Mouse (Mus musculus) cerebellum, postnatal 4 days (tissue): Measurements from ENCODE around the gene Inava.

Experiments
- DNase-seq, 2 experiments: peaks; one replicate each; pipeline ENCODE4 v3.0.0; 2022; ENCODE audit warnings: low spot score in 2 of 2, mixed read lengths in 1 of 2

Gene Inava

DNA sequence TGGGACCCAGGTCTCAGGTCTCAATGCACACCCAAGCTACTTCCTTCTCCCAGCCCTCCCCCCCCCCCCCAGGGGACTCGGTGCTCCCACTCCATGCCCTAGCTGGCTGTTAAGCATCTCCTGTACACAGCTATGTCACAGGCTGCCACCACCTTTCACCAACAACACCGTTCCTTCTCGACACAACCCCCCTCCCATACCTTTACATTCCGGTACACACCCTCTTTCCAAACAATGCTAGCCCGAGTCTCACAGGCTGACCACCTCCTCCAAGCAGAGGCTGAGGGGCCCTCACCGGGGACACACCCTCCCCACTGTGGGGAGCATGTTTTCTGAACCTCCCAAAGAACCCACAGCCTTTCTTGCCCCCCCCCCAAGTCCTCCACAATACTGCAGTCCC, 2.5 kb downstream of the Inava start:
- no peak for DNase-seq

DNA sequence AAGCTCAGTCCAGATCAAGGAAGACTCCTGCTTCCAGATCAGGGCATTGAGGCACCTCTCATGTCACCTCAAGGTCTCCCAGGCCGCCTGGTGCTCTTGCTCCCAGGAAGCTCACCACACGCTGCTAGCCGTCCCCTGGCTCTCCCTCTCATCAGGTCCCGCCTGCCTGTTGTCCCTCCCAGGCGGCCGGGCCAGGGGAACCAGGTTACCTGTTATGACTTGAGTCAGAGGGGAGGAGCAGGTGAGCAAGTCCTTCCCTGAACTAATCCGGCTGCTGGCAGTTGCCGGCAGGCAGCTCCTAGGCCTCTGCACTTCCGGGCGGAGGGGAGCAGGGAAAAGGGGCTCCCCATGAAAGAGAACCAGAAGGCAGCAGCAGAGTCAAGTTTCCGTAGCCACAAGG, 3.9 kb downstream of the Inava start:
- DNase-seq: no peak

DNA sequence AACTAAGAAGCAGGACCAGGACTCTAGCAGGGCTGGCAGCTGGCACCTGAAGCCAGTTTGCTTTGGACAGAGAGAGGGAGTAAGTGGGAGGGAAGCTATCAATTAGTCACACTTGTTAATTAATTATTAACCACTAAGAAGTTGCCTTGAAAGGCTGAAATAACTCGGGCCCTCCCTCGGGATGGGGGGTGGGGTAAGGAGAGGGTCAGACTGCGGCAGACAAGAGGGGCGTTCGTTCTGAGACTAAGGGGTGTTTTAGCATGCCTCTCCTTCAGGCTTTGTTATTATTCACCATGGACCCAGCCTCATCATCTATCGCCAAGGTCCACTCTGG, 5.1 kb downstream of the Inava start:
- no peak for DNase-seq

DNA sequence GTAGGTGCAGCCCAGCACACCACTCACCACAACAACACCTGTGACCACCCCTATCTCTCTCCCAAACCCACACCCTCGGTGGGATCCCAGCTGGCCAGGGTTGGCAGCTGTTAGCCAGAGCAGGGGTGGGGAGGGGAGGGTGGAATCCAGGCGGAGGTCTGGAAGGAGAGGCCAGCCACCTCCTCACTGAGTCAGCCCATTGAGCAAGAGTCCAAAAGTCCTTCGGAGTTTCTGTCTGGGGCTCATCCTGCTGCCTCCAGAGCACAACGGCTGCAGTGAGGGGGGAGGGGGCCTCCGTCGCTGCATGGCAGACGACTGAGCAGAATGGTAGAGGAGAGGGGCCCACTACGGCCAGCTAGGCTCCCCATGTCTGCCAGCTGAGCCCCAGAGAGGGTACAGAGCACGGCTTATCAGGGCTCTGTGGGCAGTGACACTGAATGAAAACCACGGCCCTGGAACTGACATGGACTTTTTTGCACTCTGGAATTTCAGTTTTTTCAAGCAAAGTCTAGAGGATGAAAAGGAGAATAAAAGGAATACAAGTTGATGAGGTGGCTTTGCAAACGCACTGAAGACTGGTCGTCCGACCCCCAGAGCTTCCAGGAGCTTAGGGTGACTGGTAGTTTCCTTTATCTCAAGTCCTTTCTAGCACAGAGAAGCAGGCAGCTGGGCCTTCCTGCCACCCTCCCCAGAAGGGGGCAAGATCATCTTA, 5.6 kb downstream of the Inava start:
- no peak for DNase-seq

DNA sequence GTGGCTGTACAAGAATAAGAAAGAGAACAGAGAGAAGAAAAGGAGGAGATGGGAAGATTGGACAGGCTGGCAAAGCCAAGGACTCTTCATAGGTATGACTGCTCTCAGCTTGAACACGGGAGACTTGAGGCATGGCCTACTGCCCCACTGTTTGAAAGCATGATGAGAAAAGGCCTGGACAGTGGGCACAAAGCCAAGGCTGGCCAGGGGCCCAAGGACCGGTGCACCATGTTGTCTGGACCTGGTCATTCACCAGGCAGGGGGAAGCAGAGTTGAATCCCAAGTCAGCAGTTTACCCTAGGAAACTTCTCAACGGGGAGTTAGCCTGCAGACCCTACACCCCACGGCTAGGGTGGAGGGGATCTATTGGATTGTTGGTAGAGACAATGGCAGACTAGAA, 6.2 kb downstream of the Inava start:
- peak in 1 of 2 experiments; percentile 36 for DNase-seq

DNA sequence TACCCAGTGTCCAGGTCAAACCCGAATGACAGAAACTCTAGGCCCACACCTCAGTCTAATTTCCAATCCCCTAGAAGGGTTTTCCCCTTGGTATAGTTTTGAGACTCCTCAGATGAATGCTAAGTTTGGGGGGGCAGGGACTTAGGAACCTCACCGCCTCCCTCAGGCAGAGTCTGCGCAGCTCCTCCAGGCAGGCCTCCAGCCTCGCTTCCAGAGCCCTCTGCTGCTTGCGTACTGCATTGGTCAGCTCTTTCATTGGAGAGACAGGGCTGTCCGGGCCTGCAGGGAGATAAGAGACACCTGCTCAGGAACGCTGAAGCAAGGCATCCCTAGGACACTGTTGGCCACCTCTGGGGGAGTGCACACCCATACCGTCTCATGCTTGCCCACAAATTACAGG, 7.4 kb downstream of the Inava start:
- DNase-seq: no peak

DNA sequence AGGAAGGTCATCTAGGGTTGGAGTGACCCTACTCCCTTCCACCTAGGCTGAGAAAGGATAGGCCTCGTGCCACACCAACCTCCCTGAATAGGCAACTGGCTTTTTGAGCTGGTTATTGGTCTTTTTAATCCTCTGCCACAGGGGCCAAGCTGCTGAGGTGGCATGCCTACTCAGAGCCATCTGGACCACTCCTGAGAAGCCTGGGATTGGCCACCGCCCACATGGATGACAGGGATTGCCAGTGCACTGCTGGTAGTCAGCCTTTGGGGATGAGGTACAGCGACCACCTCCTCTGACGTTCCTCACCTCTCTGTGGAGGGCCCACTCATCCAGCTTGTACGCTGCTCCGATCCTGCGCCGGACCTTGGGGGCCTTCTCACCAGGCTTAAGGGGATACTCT, 8.2 kb downstream of the Inava start:
- DNase-seq: no peak

DNA sequence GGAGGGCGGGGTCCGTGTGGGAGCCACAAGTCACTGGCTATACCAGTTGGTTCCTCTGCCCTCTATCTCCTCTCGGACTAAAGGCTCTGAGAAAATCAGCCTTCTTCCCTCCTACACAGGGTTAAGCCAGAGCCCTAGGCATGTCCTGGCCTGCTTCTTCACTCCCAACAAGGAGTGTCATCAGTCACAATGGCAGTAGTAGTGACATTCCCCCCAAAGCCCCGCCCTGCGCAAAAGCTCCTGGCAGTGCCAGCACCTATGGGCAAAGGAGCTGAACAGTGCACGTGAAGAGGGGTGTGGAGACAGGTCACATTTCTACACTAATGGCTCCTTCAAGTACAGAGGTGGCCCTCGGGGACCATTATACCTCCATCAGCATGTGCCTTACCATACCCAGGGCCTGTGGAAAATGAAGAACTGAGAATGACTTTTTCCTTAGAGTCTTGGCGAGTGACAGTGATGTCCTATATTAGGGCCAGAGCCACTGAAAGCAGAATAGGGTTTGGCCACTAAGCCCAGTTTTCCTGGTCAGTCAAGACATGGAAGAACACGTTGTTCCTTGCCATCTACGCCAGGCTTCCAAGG, 10.2 kb downstream of the Inava start:
- no peak for DNase-seq

DNA sequence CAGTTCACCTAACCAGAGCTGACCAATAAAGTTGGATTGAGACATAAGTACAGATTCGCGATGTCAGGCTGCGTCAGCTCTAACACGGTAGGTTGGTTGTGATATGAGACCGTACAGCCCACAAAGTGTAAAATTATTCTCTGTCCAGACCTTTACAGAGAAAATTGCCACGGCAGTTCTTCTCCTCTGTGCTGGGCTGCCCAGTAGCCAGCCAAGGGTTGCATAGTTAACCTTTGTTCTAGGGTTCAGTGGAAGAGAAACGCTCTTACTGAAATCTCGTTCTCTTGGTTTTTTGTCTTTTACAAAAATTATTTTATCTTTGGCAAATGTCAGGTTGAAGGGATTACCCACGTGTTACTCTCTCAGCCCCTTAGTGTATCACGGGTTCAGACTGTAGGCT, 11.7 kb downstream of the Inava start:
- no peak for DNase-seq

DNA sequence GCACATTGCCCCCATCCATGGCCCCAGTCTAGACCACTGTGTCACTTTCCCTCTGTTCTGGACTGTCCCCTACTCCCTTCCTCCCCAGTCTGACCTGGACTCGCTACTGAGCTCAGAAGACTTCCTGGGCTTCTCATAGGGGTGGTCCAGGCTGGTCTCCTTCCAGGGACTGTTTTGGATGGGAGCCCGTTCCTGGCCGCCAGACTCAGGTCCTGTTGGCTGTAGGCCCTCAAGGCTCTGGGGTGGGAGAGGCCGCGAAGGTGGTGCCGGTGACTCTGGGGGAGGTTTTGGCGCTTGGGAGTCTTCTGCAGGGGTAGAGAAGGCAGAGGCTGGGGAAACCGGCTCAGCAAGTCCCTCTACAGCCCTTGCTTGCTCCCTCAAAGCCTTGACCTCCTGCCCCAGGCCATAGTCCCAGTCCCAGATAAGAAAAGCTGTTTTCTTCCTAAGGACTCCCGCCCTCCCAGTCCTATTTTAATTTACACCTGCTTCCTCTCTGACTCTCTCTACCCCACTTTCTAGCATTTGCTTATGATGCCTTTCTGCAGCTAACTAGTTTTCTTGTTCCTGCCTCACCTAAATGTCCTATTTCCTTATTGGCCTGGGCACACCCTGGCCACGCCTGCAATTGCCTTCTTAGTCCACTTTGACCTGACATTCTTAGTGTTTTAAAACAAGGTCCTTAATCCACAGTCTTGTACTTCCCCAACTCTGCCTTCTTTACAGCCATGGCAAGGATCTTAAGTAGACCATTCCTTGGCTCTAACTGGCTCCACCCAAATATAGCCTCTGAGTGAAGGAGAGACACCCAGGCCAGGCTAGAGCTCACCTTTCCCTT, 13.8 kb downstream of the Inava start:
- no peak for DNase-seq

DNA sequence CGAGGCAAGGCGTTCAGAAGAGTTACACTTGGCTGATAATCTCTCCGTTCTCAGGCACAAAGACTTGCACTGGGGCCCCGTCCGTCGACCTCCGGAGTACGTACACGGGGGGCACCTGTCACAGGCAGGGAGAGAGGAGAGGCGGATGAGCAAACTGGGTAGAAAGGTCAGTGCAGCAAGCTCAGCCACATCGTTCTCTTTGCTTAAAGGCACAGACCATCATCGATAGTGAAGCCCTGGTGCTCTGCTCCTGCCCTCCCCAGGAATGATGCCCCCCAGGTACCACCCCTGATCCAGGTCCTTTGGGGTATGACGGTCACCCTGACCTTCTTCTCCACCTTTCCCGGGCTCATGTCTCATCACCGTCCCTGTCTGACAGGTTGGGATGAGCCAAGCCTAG, 19.8 kb downstream of the Inava start:
- no peak for DNase-seq

DNA sequence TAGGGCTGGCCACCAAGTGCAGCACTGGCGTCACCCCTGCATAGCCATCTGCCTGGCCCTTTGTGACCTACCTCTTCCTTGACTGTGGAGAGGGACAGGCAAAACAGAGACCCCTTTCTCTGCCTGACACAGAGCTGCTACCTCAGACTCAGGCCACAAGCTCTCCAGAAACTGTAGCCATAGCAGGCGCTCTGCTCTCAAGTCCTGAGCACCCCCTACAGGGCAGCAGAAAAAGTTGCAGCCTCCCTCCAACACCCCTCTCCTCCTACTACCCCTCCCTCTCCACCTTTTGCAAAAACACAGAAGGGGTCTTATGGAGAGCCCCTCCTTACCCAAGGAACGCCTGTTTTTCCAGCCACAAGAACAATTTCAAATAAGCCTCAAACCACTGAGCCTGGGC, 21.3 kb downstream of the Inava start, which contains the start of gene Mroh3:
Mroh3 (minus strand) TSS at position 26 of the 400 bp plus-strand sequence.
- no peak for DNase-seq

DNA sequence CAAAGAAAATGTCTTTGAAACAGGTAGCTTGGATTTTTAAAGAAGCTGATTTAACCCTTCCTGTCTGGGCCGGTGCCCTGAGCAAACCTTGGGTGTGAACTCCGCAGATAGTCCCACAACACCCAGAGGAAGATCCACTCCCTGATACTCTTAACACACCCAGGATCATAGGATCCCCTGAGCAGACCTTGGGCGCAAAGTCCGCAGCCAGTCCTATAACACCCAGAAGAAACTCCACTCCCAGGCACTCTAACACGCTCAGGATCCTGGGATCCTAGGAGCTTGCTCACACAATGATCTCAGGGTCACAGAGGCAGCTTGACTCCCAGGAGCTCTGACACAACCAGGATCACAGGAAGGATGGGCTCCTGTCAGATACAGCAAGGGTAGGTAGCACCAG, 44.0 kb downstream of the Inava start:
- DNase-seq: no peak

DNA sequence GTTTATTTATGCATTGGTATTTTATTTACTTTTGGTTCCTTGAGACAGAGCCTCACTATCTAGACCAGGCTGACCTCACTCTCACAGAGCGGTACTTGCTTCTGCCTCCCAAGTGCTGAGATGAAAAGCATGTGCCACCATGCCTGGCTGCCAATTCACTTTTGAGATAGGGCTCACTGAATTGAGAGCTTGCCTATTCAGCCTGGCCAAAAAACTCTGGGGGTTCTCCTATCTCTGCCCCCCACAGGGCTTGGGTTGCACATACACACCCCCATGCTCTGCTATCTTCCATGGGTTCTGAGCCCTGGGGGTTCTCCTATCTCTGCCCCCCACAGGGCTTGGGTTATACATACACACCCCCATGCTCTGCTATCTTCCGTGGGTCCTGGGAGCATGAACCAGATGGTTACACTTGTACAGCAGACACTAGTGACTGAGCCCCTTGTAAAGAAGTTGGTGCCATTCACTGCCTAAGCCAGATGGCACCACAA, 54.5 kb downstream of the Inava start:
- DNase-seq: no peak

DNA sequence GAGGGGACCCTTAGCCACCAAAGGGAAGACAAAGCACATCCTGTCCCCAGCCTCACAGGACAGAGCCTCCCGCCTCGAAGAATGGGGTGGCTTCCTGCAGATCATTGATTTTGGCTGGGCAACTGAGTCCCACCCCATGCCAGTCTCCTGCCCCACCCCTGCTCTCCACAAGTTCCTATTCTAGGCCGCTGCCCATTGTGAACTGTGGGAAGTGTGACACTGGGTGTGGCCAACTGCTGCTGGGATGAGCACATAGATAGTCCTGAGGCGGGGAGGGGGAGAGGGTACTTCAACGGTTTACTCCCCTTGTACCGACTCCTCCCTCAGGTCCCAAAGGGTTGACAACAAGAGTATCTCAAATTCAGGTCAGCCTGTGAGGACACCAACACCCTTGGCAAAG, 55.3 kb downstream of the Inava start:
- DNase-seq: no peak

DNA sequence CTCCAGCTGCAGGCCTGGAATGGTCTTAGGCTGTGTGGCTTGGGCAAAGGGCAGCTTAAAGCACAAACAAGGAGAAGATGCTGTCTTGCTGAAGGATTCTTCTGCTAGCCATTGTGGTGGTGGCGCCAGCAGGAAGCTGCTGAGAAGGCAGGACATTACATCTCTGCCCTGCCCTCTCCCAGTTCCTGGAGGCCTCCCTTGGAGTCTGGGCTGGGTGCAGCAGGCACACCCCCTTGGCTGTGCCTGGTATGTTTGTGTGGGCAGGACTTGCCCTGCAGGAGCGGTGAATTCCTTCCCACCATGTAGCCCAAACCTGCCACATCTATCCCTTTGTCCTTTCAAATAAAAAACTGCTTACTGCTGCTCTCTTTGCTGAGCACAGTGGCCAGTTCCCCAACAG, 57.0 kb downstream of the Inava start:
- DNase-seq: no peak

DNA sequence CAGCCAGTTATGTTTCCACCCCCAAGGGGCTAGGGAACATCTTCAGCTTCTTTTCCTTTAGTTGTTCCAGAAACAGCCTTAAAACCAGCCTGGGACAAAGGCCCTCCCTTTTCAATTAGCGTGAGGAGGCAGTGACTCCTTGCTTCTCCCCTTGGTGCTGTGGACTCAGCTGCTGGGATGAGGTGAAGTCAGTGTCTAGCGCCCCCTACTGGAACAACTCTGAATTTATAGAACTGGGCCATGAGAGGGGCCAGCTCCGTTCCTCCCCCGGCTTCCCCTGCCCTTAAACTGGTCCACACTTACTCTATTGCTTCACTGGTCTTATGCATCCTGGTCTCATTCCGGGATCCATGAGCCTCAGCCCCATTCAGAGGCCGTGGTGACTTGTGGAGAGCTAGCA, 58.9 kb downstream of the Inava start:
- DNase-seq: peak in 1 of 2 experiments; percentile 55

DNA sequence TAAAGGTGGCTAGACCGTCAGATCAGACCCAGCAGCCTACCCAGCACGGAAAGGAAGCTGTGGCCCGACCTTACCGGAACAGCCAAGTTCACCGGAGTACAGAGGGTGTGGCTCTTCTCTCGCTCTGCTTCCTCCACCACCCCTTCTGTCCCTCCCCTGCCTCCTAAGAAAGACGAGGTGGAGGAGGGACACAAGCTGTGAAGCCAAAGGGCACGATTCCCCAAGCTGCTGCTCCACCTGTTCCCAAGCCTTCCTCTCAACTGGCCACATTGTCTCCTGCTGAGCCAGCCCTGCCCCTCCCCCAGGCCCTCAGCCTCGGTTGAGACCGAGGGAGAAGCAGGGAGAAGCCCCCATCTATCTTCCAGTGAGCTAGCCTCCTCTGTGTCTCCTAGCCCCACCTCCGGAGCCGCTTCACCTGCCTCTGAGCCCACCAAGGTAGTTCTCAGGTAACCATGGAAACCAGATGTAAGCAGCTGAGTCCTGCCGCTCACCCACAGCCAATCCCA, 59.9 kb downstream of the Inava start:
- DNase-seq: no peak

DNA sequence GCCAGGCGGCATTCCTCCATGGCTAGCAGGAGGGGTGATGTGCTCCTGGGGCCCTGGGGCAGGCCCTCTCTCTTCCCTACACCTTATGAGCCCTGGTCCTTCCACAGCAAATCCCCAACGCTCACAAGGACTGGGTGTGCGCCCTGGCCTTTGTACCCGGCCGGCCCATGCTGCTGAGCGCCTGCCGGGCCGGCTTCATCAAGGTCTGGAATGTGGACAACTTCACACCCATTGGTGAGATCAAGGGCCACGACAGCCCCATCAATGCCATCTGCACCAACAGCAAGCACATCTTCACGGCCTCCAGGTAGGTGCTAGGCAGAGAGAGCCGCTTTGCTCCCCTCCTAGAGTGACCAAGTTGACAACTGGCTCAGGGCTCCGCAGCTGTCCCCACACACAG, 61.4 kb downstream of the Inava start:
- DNase-seq: no peak

DNA sequence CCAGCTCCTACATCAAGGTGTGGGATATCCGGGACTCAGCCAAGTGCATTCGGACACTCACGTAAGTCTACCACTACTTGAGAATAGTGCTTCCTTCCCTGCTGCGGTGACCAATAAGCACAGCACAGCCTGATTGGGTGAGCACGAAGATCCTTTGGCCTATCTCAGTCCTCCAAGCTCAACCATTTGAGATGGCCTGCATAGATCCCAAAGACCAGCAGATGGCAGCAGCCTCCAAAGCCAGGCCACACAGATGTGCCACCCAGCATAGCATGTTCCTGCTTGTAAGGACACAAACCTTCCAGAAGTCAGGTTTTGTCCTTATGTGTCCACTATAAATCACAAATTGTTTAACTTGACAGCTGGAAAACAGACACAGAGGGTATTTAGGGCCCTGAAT, 64.0 kb downstream of the Inava start:
- peak; percentile 65 to 76 for DNase-seq

DNA sequence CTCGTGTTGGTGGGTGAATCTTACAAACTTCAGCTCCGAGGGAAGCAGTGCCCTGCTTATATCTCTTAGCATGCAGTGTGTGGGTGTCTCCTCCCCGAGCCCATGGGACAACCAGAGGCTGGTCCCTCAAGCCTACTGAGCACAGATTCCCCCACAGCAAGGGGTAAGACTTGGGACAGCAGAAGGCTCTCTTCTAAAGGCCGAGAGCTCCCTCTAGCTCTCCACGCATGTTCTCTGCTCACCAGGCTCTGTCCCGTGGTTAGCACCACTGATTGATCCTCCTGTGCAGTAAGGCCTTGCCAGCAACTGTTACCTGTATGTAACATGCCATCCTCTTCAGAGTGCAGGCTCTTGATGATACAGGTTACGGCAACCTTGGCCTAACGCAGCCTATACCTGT, 66.4 kb downstream of the Inava start:
- no peak for DNase-seq

DNA sequence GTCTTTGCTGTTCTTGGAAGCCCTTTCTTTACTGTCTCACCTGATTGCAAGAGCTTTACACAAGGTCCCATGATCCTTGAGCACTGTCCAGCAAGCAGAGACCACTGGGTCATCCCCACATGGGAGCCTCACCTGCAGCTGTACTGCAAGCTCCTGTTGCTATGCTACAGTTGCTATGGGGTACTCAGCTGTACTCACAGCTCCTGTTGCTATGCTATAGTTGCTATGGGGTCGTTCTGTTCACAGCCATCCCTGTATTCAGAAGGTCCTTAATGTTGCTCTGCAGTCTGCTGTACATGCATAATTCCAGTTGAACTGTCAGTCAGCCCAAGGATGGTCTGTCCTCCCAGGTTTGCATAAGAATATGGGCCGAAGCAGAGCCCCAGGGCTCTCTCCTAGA, 68.6 kb downstream of the Inava start:
- DNase-seq: no peak
